Mouse (Mus musculus) stomach, embryonic 15.5 days (tissue): ENCODE measurements around the gene Ebf1. TPM values are rescaled to one million over a fixed set of nuclear protein-coding genes. Genes with fewer than 3 reads are reported as not detected.

ENCODE experiments used
- ATAC-seq: fragments of 200-750 bp; cut with Nextera tagmentation; 2 replicates; pipeline ENCODE4 v1.8.0; 2017; ENCODE audit warnings: low read depth, moderate number of reproducible peaks, moderate TSS enrichment; ENCODE audit not compliant: insufficient read depth, low FRiP score
- H3K27ac ChIP-seq: fragments of 300-500 bp; sonication (generic); 2 replicates; pipeline ENCODE4 v1.5.1; 2015; ENCODE audit warnings: mild to moderate bottlenecking, inconsistent platforms
- H3K27me3 ChIP-seq: fragments of 300-500 bp; sonication (generic); replicated peaks from 2 replicates; pipeline ENCODE4 v1.6.1; 2015; ENCODE audit warnings: inconsistent platforms
- H3K36me3 ChIP-seq: fragments of 300-500 bp; sonication (generic); 2 replicates; pipeline ENCODE4 v1.6.1; 2015; ENCODE audit warnings: inconsistent platforms
- H3K4me1 ChIP-seq: fragments of 300-500 bp; sonication (generic); 2 replicates; pipeline ENCODE4 v1.6.1; 2015; ENCODE audit warnings: inconsistent platforms
- H3K4me2 ChIP-seq: fragments of 300-500 bp; sonication (generic); 2 replicates; pipeline ENCODE4 v1.6.1; 2015; ENCODE audit warnings: mild to moderate bottlenecking, inconsistent platforms
- H3K4me3 ChIP-seq: fragments of 300-500 bp; sonication (generic); replicated peaks from 2 replicates; pipeline ENCODE4 v1.5.1; 2015; ENCODE audit warnings: inconsistent platforms
- H3K9ac ChIP-seq: fragments of 300-500 bp; sonication (generic); 2 replicates; pipeline ENCODE4 v1.6.1; 2015; ENCODE audit warnings: inconsistent platforms
- H3K9me3 ChIP-seq: fragments of 300-500 bp; sonication (generic); 2 replicates; pipeline ENCODE4 v1.6.1; 2016; ENCODE audit warnings: inconsistent platforms
- WGBS: fragments of 180-500 bp; shearing (Covaris S2); methylation state at CpG from one replicate; pipeline ENCODE4 v1.1.7; 2015; 5-methylcytosine and 5-hydroxymethylcytosine counted together
- polyA plus RNA-seq: library from polyadenylated mRNA; unstranded; fragments of >200 nt; fragmentation: Nextera tagmentation; extraction: Ambion mirVana; gene quantifications from 2 replicates; pipeline ENCODE4 v1.2.1, GENCODE M21; 2015

Gene Ebf1
- polyA plus RNA-seq, 1 experiment from 2014 or later, result 12.2 TPM

DNA sequence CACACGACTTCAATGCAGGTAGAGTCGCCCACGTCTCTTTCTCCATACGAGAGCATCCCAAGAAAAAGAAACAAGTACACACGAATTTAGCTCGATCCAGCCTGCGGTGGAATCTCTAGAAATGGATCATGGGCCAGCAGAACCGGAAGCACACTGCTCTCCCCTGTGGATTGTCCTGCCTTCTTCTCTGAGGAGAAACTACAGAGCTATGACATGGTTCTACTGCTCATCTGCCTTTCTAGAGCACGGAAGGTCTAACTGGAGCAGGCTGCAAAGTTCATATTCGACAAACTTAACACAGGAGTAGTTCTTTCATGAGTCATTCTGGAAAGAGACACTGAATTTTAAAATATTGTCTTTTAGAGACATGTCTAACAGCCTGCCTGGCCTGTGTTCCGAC lies 8.5 kb upstream of the Ebf1 start:
- no peak overlapping the region for H3K4me3 ChIP-seq
- H3K9ac ChIP-seq, result no peak overlapping the region
- no peaks in the 10 kb centered on the region for H3K36me3 ChIP-seq
- H3K9me3 ChIP-seq, result no peaks in the 10 kb centered on the region
- H3K27ac ChIP-seq, result no peak overlapping the region
- no peak overlapping the region for H3K4me2 ChIP-seq
- ATAC-seq, result no peak
- peaks cover 26% of the 10 kb centered on the region for H3K27me3 ChIP-seq
- H3K4me1 ChIP-seq, result peaks cover 17% of the 10 kb centered on the region
- 80% methylated on average over 11 of the region's 11 CpGs for WGBS

DNA sequence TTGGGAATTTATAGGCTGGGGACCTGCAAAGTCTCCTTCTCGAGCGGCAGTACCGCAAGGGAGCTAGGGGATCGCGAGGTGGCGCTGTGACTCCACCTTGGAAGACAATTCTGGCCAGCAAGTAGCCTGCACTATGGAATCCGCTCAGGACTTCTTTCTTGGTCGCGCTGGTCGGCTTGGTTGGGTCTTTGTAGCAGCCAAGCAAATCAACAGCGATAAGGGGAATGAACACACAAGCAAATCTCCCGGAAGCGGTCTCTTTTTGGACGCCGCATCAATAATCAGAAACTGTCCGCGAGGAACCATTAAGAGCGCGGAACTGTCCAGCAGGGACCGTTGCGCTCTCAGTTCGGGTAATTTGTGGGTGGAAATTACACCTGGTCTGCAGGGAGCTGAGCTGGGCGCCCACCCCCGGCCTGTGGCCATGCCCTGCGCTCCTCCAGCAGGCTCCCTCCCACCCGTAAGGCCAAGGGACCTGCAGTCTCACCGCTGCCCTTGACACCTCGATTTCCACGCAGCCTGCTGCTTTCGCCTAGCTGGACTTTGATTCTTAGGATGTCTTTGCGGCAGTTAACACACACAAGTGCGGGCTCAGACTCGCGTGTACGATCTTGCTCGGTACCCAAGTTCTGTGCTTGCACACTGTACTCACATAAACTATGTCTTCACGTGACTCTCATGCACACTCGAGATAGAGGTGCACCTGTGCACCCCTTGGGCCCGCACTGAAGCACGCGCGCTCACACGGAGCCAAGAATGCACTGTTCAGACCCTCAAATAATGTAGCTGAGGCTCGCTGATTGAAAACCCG lies 5.9 kb upstream of the Ebf1 start:
- H3K9me3 ChIP-seq, result no peaks in the 10 kb centered on the region
- no peak overlapping the region for H3K9ac ChIP-seq
- H3K4me1 ChIP-seq, result peaks cover 17% of the 10 kb centered on the region
- no peak overlapping the region for H3K27ac ChIP-seq
- no peaks in the 10 kb centered on the region for H3K36me3 ChIP-seq
- WGBS, result 1% methylated on average over 45 of the region's 45 CpGs
- peak; percentile 74; the same call in 1 of the 2 replicates for ATAC-seq
- H3K27me3 ChIP-seq, result peaks cover 43% of the 10 kb centered on the region
- H3K4me2 ChIP-seq, result peak overlapping the region; percentile 73
- H3K4me3 ChIP-seq, result peak overlapping the region; percentile 36

DNA sequence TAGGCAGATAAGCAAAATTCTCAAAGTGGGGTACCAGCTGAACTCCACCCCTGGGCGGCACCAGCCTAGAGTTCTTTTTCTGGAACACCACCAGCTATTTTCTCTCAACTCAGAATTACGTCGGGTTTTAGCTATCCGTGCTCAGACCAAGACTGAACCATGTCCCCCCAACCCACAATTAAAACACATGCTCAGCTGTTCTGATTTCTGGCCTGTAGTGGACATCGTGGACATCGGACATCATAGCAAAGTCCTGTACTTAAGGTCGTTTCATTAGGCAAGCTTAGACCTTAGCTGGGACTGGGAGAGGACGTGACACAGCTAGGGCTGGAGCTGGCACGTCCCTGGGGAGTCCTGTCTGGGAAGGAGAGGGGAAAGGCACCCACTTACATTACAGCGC lies 5.0 kb upstream of the Ebf1 start:
- no peak overlapping the region; the same call in 1 of the 2 replicates for H3K4me2 ChIP-seq
- H3K4me1 ChIP-seq, result peaks cover 17% of the 10 kb centered on the region
- WGBS, result 12% methylated on average over 10 of the region's 10 CpGs
- H3K9me3 ChIP-seq, result no peaks in the 10 kb centered on the region
- H3K36me3 ChIP-seq, result no peaks in the 10 kb centered on the region
- no peak for ATAC-seq
- H3K9ac ChIP-seq, result no peak overlapping the region
- no peak overlapping the region for H3K4me3 ChIP-seq
- H3K27ac ChIP-seq, result no peak overlapping the region
- peaks cover 50% of the 10 kb centered on the region for H3K27me3 ChIP-seq

GRCm38 (mm10) chr11:44612681-44613410 lies 4.3 kb upstream of the Ebf1 start:
- H3K27me3 ChIP-seq, result peaks cover 50% of the 10 kb centered on the region
- no peak overlapping the region for H3K27ac ChIP-seq
- H3K4me2 ChIP-seq, result peak overlapping the region; percentile 60
- no peaks in the 10 kb centered on the region for H3K36me3 ChIP-seq
- H3K4me3 ChIP-seq, result peak overlapping the region; percentile 31
- peaks cover 17% of the 10 kb centered on the region for H3K4me1 ChIP-seq
- no peak overlapping the region; the same call in 1 of the 2 replicates for H3K9ac ChIP-seq
- 4% methylated on average over 38 of the region's 38 CpGs for WGBS
- no peak for ATAC-seq
- H3K9me3 ChIP-seq, result no peaks in the 10 kb centered on the region

GRCm38 (mm10) chr11:44613411-44614180 lies 3.5 kb upstream of the Ebf1 start:
- Histone ChIP-seq H3K4me1 (peaks cover 17% of the 10 kb centered on the region), H3K36me3 (no peaks in the 10 kb centered on the region), H3K27me3 (peaks cover 53% of the 10 kb centered on the region), H3K9me3 (no peaks in the 10 kb centered on the region), H3K9ac (no peak overlapping the region; the same call in 1 of the 2 replicates), H3K4me3 (peak overlapping the region; percentile 31), H3K4me2 (peak overlapping the region; percentile 60), H3K27ac (no peak overlapping the region)
- 9% methylated on average over 14 of the region's 14 CpGs for WGBS
- ATAC-seq, result no peak

DNA sequence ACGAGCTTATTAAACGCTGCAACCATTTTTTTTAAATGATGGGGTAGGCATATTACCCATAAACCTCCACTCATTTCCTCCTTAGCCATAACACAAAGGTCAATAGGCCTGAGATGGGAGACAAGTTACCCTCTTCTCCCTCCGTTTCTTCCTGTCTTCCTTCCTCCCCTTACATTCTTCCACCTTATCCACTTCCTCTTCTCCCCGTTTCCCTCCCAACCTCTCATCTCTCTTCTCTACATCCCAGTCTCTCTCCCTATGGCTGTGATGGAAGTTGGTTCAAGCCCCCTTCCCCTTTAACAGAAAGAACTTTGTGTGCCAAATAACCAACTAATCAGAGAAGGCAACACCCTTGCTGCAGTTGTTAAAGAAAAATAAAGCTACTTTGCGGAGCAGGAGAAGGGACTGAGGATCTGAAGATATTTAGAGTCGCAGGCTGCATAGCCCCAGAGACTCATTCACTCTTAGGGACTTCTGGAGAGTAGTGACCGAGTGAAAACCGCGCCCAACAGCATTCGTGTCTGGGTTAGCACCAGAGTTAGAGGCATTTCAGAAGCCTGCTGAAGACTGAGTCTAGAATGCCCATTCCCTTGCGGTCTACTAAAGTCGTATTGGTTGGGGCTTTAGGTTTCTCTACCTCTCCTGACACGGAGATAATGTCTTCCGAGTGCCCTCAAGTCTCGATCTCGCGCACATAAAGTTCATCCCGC lies 884 bp upstream of the Ebf1 start:
- Histone ChIP-seq H3K27ac (no peak overlapping the region), H3K9ac (no peak overlapping the region), H3K4me1 (peaks cover 24% of the 10 kb centered on the region), H3K4me2 (peak overlapping the region; percentile 80), H3K4me3 (peak overlapping the region; percentile 39), H3K27me3 (peaks cover 73% of the 10 kb centered on the region), H3K36me3 (no peaks in the 10 kb centered on the region), H3K9me3 (no peaks in the 10 kb centered on the region)
- 9% methylated on average over 18 of the region's 18 CpGs for WGBS
- no peak for ATAC-seq

GRCm38 (mm10) chr11:44617734-44618586 lies 843 bp downstream of the Ebf1 start:
- no peak for ATAC-seq
- H3K27ac ChIP-seq, result peak overlapping the region; percentile 57; the same call in 1 of the 2 replicates
- no peaks in the 10 kb centered on the region for H3K36me3 ChIP-seq
- peaks cover 61% of the 10 kb centered on the region for H3K27me3 ChIP-seq
- peak overlapping the region; percentile 80 for H3K4me2 ChIP-seq
- H3K4me1 ChIP-seq, result peaks cover 15% of the 10 kb centered on the region
- WGBS, result under 1% methylated on average over 55 of the region's 55 CpGs
- H3K9me3 ChIP-seq, result no peaks in the 10 kb centered on the region
- H3K9ac ChIP-seq, result peak overlapping the region; percentile 29; the same call in 1 of the 2 replicates
- H3K4me3 ChIP-seq, result peak overlapping the region; percentile 50

DNA sequence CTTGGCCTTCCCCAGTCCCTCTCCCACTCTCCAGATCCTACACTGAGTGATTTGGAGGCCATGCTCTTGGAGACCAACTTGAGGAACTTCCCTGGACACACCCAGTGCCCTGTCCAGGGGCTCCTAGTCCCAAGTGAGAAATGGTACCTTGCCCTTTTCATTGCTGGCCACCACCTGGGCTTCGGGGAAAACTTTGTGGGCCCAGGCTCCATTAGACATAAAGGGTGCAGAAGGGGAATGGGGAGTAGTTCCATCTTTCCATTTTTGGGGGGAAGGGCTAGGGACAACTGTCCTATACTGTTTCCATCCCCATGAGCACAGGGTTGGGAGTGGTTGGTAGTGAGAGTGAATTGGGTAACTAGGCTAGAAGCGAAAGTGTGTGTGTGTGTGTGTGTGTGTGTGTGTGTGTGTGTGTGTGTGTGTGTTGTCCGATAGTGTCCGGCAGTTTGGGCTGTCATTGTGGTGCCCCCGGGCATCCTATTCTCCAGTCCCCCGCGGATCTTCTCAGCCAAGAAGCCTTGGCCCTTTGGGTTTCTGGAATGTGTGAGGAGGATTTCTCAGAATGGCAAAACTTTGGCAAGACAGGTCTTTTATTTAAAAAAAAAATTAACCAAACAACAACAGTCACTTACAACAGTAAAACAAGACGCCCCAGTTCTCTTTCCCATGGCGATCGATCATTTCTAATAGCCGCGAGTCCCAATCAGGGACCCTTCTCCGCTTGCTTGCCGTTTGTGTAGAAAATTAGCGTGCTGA lies 2.2 kb downstream of the Ebf1 start:
- Histone ChIP-seq H3K27ac (no peak overlapping the region), H3K4me2 (peak overlapping the region; percentile 49), H3K36me3 (no peaks in the 10 kb centered on the region), H3K9me3 (no peaks in the 10 kb centered on the region), H3K9ac (no peak overlapping the region), H3K4me3 (peak overlapping the region; percentile 33), H3K27me3 (peaks cover 51% of the 10 kb centered on the region), H3K4me1 (peaks cover 9% of the 10 kb centered on the region; the same call in 1 of the 2 replicates)
- no peak for ATAC-seq
- 6% methylated on average over 15 of the region's 15 CpGs for WGBS

- H3K36me3 ChIP-seq, result no peaks in the 10 kb centered on the region
- H3K4me2 ChIP-seq, result peak overlapping the region; percentile 49
- peaks cover 48% of the 10 kb centered on the region for H3K27me3 ChIP-seq
- no peaks in the 10 kb centered on the region for H3K9me3 ChIP-seq
- H3K4me1 ChIP-seq, result peaks cover 9% of the 10 kb centered on the region; the same call in 1 of the 2 replicates
- H3K27ac ChIP-seq, result no peak overlapping the region
- WGBS, result 11% methylated on average over 40 of the region's 41 CpGs
- H3K4me3 ChIP-seq, result peak overlapping the region; percentile 33
- no peak overlapping the region for H3K9ac ChIP-seq
- no peak for ATAC-seq
These were observed 3.0 kb downstream of the Ebf1 start for GRCm38 (mm10) chr11:44619887-44620693.
